Mouse (Mus musculus) left cerebral cortex, postnatal 36 days (tissue): ENCODE data around the gene Suclg2. TPM values are rescaled to one million over a fixed set of nuclear protein-coding genes. Genes with fewer than 3 reads are reported as not detected.

Experiments
- DNase-seq, 2 experiments: peaks; one replicate each; pipeline ENCODE4 v3.0.0; 2021 to 2022; ENCODE audit warnings: low spot score in 2 of 2, mixed read lengths in 1 of 2
- intact Hi-C: fragments of 180-260 bp; cut with DNase I; formaldehyde crosslinking; loops from one replicate; pipeline ENCODE4 v1.15.1; 2025
- total RNA-seq, 2 experiments: library from RNA; stranded (reverse); gene quantifications; 2 replicates each; pipeline ENCODE4 v1.2.3; 2021

Suclg2 gene
- total RNA-seq, 2 experiments from 2014 or later = 15.9 to 17.6 TPM

DNA sequence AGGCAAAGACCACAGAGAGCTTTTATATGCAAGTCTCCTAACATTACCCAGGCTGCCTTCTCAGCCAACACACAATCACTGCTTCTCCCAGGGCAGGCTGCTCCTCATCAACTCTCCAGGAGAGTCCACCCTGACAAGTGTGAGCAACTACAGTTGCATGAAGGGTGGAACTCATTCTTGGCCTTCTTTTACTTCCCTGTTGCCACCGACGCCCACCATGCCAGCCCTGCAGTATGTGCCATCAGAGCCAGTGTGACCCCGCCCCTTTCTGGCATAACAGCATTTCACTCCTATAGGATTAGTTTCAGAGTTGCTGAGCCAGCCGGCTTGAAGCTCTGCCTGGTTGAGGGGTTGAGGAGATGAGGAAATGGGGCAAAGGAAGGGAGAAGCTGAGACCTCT, 138.8 kb downstream of the Suclg2 start:
- no peak for DNase-seq
- intact Hi-C loops = no loop called here

DNA sequence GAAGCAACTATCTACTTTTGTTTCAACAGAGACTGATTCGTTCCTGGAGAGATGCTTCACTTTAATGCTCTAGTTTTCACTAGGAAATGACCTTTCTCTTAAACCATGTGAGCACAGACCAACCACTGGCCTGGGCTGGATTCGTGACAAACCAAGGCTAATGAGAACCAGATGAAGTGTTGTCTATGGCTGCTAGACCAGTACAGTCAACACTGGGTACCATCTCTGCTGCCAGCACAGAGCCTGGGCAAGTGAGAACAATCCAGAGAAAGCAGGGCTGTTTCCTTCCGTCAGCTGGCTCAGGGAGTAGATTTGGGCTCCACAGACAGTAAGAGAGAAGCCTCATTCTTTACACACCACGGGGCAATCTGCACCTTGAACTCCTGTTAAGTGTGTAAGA, 143.1 kb downstream of the Suclg2 start:
- intact Hi-C loops = no loop called here
- no peak for DNase-seq

GRCm38 (mm10) chr6:95574867-95575266, 143.7 kb downstream of the Suclg2 start:
- intact Hi-C loops = no loop called here
- no peak for DNase-seq

- no peak for DNase-seq
- intact Hi-C loops = no loop called here
Observed at GRCm38 (mm10) chr6:95574389-95574788, 144.2 kb downstream of the Suclg2 start.

- no peak for DNase-seq
- intact Hi-C loops = no loop called here
Observed at GRCm38 (mm10) chr6:95573035-95573759, 145.4 kb downstream of the Suclg2 start.

GRCm38 (mm10) chr6:95571620-95572019, 147.0 kb downstream of the Suclg2 start:
- DNase-seq = no peak

GRCm38 (mm10) chr6:95563355-95564009, 155.1 kb downstream of the Suclg2 start:
- no peak for DNase-seq
- intact Hi-C loops = no loop called here

More at GRCm38 (mm10) chr6:95571620-95572019, 147.0 kb downstream of the Suclg2 start:
- intact Hi-C loops = no loop called here

- intact Hi-C loops = no loop called here
- no peak for DNase-seq
Observed at GRCm38 (mm10) chr6:95556320-95556719, 162.3 kb downstream of the Suclg2 start.

DNA sequence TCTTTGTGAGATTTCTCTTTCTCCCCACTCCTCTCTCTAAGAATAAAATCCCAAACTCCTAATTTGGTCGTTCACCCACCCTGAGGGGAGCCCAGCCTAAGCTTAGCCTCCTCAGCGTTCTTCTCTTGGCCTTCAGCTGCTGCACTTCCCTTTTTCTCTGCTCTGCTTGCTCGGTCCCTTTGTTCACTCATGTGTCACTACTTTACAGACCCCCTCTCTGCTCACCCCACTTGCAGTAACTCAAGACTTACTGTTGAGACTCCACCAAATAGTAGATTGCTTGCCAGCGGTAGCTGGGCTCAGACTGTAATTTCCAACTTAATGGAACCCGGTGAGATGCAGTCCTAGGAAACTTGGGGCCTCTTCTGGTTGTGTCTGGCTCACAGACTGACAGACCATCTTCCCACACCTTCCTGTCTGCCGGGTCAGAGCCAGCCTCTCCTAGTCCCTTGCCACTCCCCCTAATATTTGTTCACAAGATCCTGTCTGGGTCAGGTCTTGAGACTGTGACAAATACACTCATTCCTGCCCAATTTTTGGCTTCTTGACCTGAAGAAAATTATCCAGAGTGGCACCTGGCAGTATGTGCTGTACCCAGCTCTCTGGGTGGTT, 166.2 kb downstream of the Suclg2 start:
- DNase-seq = no peak
- intact Hi-C loops = no loop called here

DNA sequence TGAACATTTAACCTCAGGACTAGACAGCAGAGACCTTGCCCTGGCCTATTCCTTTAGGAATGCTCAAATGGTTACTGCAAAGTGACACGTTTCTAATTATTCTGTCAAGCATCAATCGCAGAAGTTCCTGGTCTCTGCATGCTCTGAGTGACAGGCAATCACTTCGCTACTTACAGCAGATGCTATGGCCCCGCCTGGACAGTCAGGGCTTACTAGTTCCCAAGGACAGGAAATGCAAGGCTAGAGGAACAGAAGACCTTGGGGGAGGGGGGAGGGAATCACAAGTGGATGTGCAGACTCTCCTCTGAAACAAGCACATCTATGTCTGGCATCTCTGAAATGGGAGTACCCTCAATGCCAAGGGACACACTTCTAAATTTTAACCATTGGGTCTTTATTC, 167.6 kb downstream of the Suclg2 start:
- intact Hi-C loops = no loop called here
- DNase-seq = no peak

- no peak for DNase-seq
- intact Hi-C loops = no loop called here
Observed at GRCm38 (mm10) chr6:95546189-95546832, 172.3 kb downstream of the Suclg2 start.

- no peak for DNase-seq
- intact Hi-C loops = no loop called here
Observed at GRCm38 (mm10) chr6:95545714-95546113, 172.9 kb downstream of the Suclg2 start.

- intact Hi-C loops = no loop called here
- DNase-seq = no peak
Observed at GRCm38 (mm10) chr6:95545296-95545695, 173.3 kb downstream of the Suclg2 start.

DNA sequence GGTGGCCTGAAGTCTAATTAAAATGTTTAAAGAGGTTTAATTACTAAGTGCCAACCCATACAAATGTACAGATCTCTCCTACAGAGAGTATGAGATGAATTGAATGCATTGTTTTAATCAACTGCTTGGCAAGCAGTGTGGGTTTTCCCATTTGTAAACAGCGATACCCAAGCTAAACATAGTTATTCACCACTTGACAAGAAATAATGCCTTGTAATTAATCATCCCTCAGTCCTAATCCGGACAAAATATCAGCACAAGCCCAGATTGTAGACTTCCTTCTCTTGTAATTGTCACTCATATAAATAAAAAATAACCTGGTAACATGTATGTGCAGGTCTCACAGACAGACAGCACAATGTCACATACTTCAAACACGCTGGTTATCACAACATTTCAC, 183.4 kb downstream of the Suclg2 start:
- no peak for DNase-seq
- intact Hi-C loops = no loop called here

- intact Hi-C loops = no loop called here
- DNase-seq = no peak
Observed at GRCm38 (mm10) chr6:95519846-95520245, 198.8 kb downstream of the Suclg2 start.

- intact Hi-C loops = no loop called here
- DNase-seq = no peak
Observed at GRCm38 (mm10) chr6:95518406-95518805, 200.2 kb downstream of the Suclg2 start.

- no peak for DNase-seq
- intact Hi-C loops = no loop called here
Observed at GRCm38 (mm10) chr6:95515721-95516120, 202.9 kb downstream of the Suclg2 start.

GRCm38 (mm10) chr6:95514726-95515125, 203.9 kb downstream of the Suclg2 start:
- intact Hi-C loops = no loop called here
- DNase-seq = no peak

DNA sequence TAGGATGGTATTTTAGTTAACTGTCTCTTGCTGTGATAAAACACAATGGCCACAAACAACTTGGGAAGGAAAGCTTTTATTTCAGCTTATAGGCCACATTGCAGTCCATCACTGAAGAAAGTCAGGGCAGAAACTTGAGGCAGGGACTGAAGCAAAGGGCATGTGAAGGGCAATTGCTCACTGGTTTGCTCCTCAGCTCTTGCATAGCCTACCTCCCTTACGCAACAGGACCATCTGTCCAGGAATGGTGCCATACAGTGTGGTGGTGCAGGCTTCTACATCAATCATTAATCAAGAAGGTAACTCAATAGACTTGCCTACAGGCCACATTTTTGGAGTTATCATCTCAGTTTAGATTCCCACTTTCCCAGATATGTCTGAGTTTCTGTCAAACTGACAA, 206.9 kb downstream of the Suclg2 start:
- intact Hi-C loops = no loop called here

DNA sequence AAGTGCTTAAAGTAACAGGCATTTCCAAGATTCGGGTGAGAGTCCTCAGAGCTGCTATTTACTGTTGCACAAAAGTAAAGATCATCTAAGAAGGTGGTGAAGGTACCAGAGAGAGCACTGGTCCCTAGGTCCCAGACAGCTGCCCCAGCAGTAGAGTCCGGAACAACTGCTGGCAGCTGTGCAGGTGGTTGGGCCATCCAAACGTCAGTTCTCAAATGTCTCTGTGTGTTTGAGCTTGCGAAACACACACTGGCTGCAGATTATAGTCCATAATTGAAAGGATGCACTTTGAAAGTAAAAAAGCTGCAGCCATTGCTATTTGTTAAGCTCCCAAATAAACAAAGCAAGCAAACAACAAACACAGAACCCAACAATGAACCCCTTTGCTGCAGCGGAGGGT, 217.8 kb downstream of the Suclg2 start:
- DNase-seq = no peak
- intact Hi-C loops = no loop called here

More for the DNA sequence above, 206.9 kb downstream of the Suclg2 start:
- DNase-seq = no peak
